Mouse (Mus musculus): ENCODE measurements around the gene Kng1. TPM values are rescaled to one million over a fixed set of nuclear protein-coding genes. Genes with fewer than 3 reads are reported as not detected.

Gene Kng1
- polyA plus RNA-seq, 1 experiment from 2014 or later = 2.1 TPM

- Histone ChIP-seq H3K4me1 (ENCODE audit: control insufficient read depth, insufficient read depth, low read length) (peaks cover 15% of the 10 kb centered on the region), H3K4me3 (ENCODE audit: low read depth, low read length) (peak within 1 kb of the TSS; percentile 91), H3K4me2 (peak within 1 kb of the TSS; percentile 76), H3K27me3 (ENCODE audit: control insufficient read depth, insufficient read depth, low read length) (no peaks in the 10 kb centered on the region), H3K36me3 (ENCODE audit: control insufficient read depth, insufficient read depth, low read length) (peaks cover 23% of the 10 kb centered on the region), H3K9me3 (replicated peaks; ENCODE audit: control insufficient read depth, low read length) (no peaks in the 10 kb centered on the region), H3K27ac (ENCODE audit: low read depth, low read length) (peak within 1 kb of the TSS; percentile 99), H3K9ac (ENCODE audit: low read depth, low read length) (peak within 1 kb of the TSS; percentile 100)
- under 1% methylated on average over 71 of the region's 71 CpGs for WGBS (ENCODE audit: insufficient replicate concordance)
- peak; percentile 86 for ATAC-seq (replicated peaks; ENCODE audit: insufficient number of reproducible peaks, low FRiP score, low TSS enrichment)
Observed at GRCm38 (mm10) chr16:23107231-23107942, 49.7 kb downstream of the Kng1 start, which contains the start of gene Eif4a2. Gene Eif4a2, plus strand, starts transcription at chr16:23107444.

GRCm38 (mm10) chr16:23107946-23108759 is 50.5 kb downstream of the Kng1 start:
- Histone ChIP-seq H3K36me3 (ENCODE audit: control insufficient read depth, insufficient read depth, low read length) (peaks cover 30% of the 10 kb centered on the region), H3K9me3 (replicated peaks; ENCODE audit: control insufficient read depth, low read length) (no peaks in the 10 kb centered on the region), H3K27ac (ENCODE audit: low read depth, low read length) (peak overlapping the region; percentile 99), H3K4me1 (ENCODE audit: control insufficient read depth, insufficient read depth, low read length) (peaks cover 14% of the 10 kb centered on the region), H3K9ac (ENCODE audit: low read depth, low read length) (peak overlapping the region; percentile 100), H3K4me3 (ENCODE audit: low read depth, low read length) (peak overlapping the region; percentile 91), H3K27me3 (ENCODE audit: control insufficient read depth, insufficient read depth, low read length) (no peaks in the 10 kb centered on the region), H3K4me2 (peak overlapping the region; percentile 76)
- under 1% methylated on average over 52 of the region's 52 CpGs for WGBS (ENCODE audit: insufficient replicate concordance)
- ATAC-seq (replicated peaks; ENCODE audit: insufficient number of reproducible peaks, low FRiP score, low TSS enrichment) = peak; percentile 79

GRCm38 (mm10) chr16:23108943-23109342 is 51.3 kb downstream of the Kng1 start:
- peak overlapping the region; percentile 100 for H3K9ac ChIP-seq (ENCODE audit: low read depth, low read length)
- no peaks in the 10 kb centered on the region for H3K27me3 ChIP-seq (ENCODE audit: control insufficient read depth, insufficient read depth, low read length)
- peaks cover 32% of the 10 kb centered on the region for H3K36me3 ChIP-seq (ENCODE audit: control insufficient read depth, insufficient read depth, low read length)
- peak overlapping the region; percentile 76 for H3K4me2 ChIP-seq
- H3K9me3 ChIP-seq (replicated peaks; ENCODE audit: control insufficient read depth, low read length) = no peaks in the 10 kb centered on the region
- no peak for ATAC-seq (replicated peaks; ENCODE audit: insufficient number of reproducible peaks, low FRiP score, low TSS enrichment)
- peak overlapping the region; percentile 91 for H3K4me3 ChIP-seq (ENCODE audit: low read depth, low read length)
- H3K4me1 ChIP-seq (ENCODE audit: control insufficient read depth, insufficient read depth, low read length) = peaks cover 14% of the 10 kb centered on the region
- H3K27ac ChIP-seq (ENCODE audit: low read depth, low read length) = peak overlapping the region; percentile 99; the same call in 1 of the 2 replicates
- WGBS (ENCODE audit: insufficient replicate concordance) = 5% methylated on average over 5 of the region's 5 CpGs

- H3K9ac ChIP-seq (ENCODE audit: low read depth, low read length) = peak overlapping the region; percentile 100
- no peak for ATAC-seq (replicated peaks; ENCODE audit: insufficient number of reproducible peaks, low FRiP score, low TSS enrichment)
- peak overlapping the region; percentile 76 for H3K4me2 ChIP-seq
- H3K27me3 ChIP-seq (ENCODE audit: control insufficient read depth, insufficient read depth, low read length) = no peaks in the 10 kb centered on the region
- peaks cover 36% of the 10 kb centered on the region for H3K36me3 ChIP-seq (ENCODE audit: control insufficient read depth, insufficient read depth, low read length)
- H3K4me3 ChIP-seq (ENCODE audit: low read depth, low read length) = peak overlapping the region; percentile 91
- 64% methylated on average over 5 of the region's 5 CpGs for WGBS (ENCODE audit: insufficient replicate concordance)
- H3K27ac ChIP-seq (ENCODE audit: low read depth, low read length) = no peak overlapping the region
- no peaks in the 10 kb centered on the region for H3K9me3 ChIP-seq (replicated peaks; ENCODE audit: control insufficient read depth, low read length)
- H3K4me1 ChIP-seq (ENCODE audit: control insufficient read depth, insufficient read depth, low read length) = peaks cover 14% of the 10 kb centered on the region
Observed at GRCm38 (mm10) chr16:23109350-23110280, 52.0 kb downstream of the Kng1 start.

- WGBS (ENCODE audit: insufficient replicate concordance) = 82% methylated on average over 12 of the region's 12 CpGs
- Histone ChIP-seq H3K4me3 (ENCODE audit: low read depth, low read length) (no peak overlapping the region), H3K27me3 (ENCODE audit: control insufficient read depth, insufficient read depth, low read length) (no peaks in the 10 kb centered on the region), H3K9ac (ENCODE audit: low read depth, low read length) (no peak overlapping the region), H3K9me3 (replicated peaks; ENCODE audit: control insufficient read depth, low read length) (no peaks in the 10 kb centered on the region), H3K27ac (ENCODE audit: low read depth, low read length) (no peak overlapping the region), H3K4me2 (no peak overlapping the region), H3K36me3 (ENCODE audit: control insufficient read depth, insufficient read depth, low read length) (peaks cover 39% of the 10 kb centered on the region), H3K4me1 (ENCODE audit: control insufficient read depth, insufficient read depth, low read length) (peaks cover 14% of the 10 kb centered on the region)
- no peak for ATAC-seq (replicated peaks; ENCODE audit: insufficient number of reproducible peaks, low FRiP score, low TSS enrichment)
Observed at GRCm38 (mm10) chr16:23112348-23112747, 54.7 kb downstream of the Kng1 start.

- no peaks in the 10 kb centered on the region for H3K27me3 ChIP-seq (ENCODE audit: control insufficient read depth, insufficient read depth, low read length)
- no peaks in the 10 kb centered on the region for H3K9me3 ChIP-seq (replicated peaks; ENCODE audit: control insufficient read depth, low read length)
- ATAC-seq (replicated peaks; ENCODE audit: insufficient number of reproducible peaks, low FRiP score, low TSS enrichment) = no peak
- H3K9ac ChIP-seq (ENCODE audit: low read depth, low read length) = no peak overlapping the region
- H3K4me1 ChIP-seq (ENCODE audit: control insufficient read depth, insufficient read depth, low read length) = peaks cover 14% of the 10 kb centered on the region
- no peak overlapping the region for H3K4me2 ChIP-seq
- H3K27ac ChIP-seq (ENCODE audit: low read depth, low read length) = no peak overlapping the region
- 44% methylated on average over 9 of the region's 9 CpGs for WGBS (ENCODE audit: insufficient replicate concordance)
- no peak overlapping the region for H3K4me3 ChIP-seq (ENCODE audit: low read depth, low read length)
- peaks cover 39% of the 10 kb centered on the region for H3K36me3 ChIP-seq (ENCODE audit: control insufficient read depth, insufficient read depth, low read length)
Observed at GRCm38 (mm10) chr16:23112861-23113435, 55.3 kb downstream of the Kng1 start.

- H3K4me1 ChIP-seq (ENCODE audit: control insufficient read depth, insufficient read depth, low read length) = peaks cover 14% of the 10 kb centered on the region
- no peaks in the 10 kb centered on the region for H3K9me3 ChIP-seq (replicated peaks; ENCODE audit: control insufficient read depth, low read length)
- no peak overlapping the region for H3K4me3 ChIP-seq (ENCODE audit: low read depth, low read length)
- H3K36me3 ChIP-seq (ENCODE audit: control insufficient read depth, insufficient read depth, low read length) = peaks cover 37% of the 10 kb centered on the region
- no peak overlapping the region for H3K27ac ChIP-seq (ENCODE audit: low read depth, low read length)
- no peak overlapping the region for H3K4me2 ChIP-seq
- H3K9ac ChIP-seq (ENCODE audit: low read depth, low read length) = no peak overlapping the region
- H3K27me3 ChIP-seq (ENCODE audit: control insufficient read depth, insufficient read depth, low read length) = no peaks in the 10 kb centered on the region
- ATAC-seq (replicated peaks; ENCODE audit: insufficient number of reproducible peaks, low FRiP score, low TSS enrichment) = no peak
Observed at GRCm38 (mm10) chr16:23113903-23114302, 56.2 kb downstream of the Kng1 start.
